Mouse (Mus musculus): ENCODE measurements around the gene Atg7. TPM values are rescaled to one million over a fixed set of nuclear protein-coding genes. Genes with fewer than 3 reads are reported as not detected.

The Atg7 gene
- total and polyA plus RNA-seq, 2 experiments from 2014 or later, result 16.6 to 17.5 TPM

DNA sequence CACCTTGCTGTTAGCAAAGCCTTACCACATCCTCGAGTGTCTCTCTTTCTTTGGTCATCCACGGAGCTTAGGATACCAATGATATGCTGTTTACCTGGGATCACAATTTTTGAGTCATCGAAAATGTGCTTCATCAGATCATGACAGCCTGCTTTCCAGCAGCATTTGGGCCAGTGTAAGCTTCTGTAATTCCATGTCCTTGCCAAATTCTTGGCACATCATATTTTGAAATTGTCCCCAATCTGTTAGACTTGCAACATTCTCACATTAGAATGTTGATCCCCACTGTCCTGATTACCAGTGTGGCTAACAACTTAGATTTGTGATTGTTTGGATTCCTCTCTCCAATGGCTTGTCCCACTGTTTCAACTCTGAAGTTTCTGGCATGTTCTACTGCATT lies 144.7 kb downstream of the Atg7 start:
- no peak for ATAC-seq
- Histone ChIP-seq H3K9me3 (ENCODE audit: low read length) (no peaks in the 10 kb centered on the region), H3K9ac (replicated peaks; ENCODE audit: low read length) (no peak overlapping the region), H3K4me3 (ENCODE audit: low read length) (no peak overlapping the region), H3K27me3 (ENCODE audit: insufficient read depth, low read length) (no peaks in the 10 kb centered on the region), H3K4me1 (ENCODE audit: insufficient read depth, low read length) (no peaks in the 10 kb centered on the region), H3K4me2 (ENCODE audit: low read depth, low read length) (no peak overlapping the region), H3K27ac (no peak overlapping the region), H3K36me3 (ENCODE audit: insufficient read depth, low read length) (no peaks in the 10 kb centered on the region)
- WGBS, result 94% methylated on average over 3 of the region's 3 CpGs
- TF ChIP-seq CTCF (IDR thresholded peaks at IDR 0.05; ENCODE audit: low read depth), result no peak
- no peak for DNase-seq (ENCODE audit: low spot score)

DNA sequence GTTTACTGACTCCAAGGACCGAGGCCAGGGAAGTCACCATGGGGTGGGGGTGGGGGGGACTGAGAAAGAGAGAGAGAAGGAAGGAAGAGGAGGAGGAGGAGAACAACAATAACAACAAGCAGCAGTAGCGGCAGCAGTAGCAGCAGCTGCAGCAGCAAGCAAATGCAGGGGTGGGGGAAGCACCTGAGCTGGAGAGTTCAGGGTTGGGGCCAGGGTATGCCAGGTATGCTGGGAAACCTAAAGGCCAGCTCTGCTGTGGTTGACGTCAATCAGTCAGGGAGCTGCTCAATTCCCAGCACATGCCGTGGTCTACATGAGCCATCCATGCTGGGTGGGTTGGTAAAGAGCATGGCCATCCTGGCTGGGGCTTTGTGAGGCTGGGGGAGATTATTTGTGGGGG lies 145.8 kb downstream of the Atg7 start:
- Histone ChIP-seq H3K4me1 (ENCODE audit: insufficient read depth, low read length) (no peaks in the 10 kb centered on the region), H3K9me3 (ENCODE audit: low read length) (no peaks in the 10 kb centered on the region), H3K27me3 (ENCODE audit: insufficient read depth, low read length) (no peaks in the 10 kb centered on the region), H3K36me3 (ENCODE audit: insufficient read depth, low read length) (no peaks in the 10 kb centered on the region), H3K27ac (no peak overlapping the region), H3K4me3 (ENCODE audit: low read length) (no peak overlapping the region), H3K4me2 (ENCODE audit: low read depth, low read length) (no peak overlapping the region), H3K9ac (replicated peaks; ENCODE audit: low read length) (no peak overlapping the region)
- 77% methylated on average over 4 of the region's 4 CpGs for WGBS
- TF ChIP-seq CTCF (IDR thresholded peaks at IDR 0.05; ENCODE audit: low read depth), result no peak
- no peak for DNase-seq (ENCODE audit: low spot score)
- no peak for ATAC-seq

- DNase-seq (ENCODE audit: low spot score), result no peak
- H3K4me3 ChIP-seq (ENCODE audit: low read length), result no peak overlapping the region
- no peak for TF ChIP-seq CTCF (IDR thresholded peaks at IDR 0.05; ENCODE audit: low read depth)
- no peak overlapping the region for H3K27ac ChIP-seq
- WGBS, result 83% methylated on average over 2 of the region's 2 CpGs
- ATAC-seq, result no peak
- H3K9me3 ChIP-seq (ENCODE audit: low read length), result no peaks in the 10 kb centered on the region
- no peak overlapping the region for H3K4me2 ChIP-seq (ENCODE audit: low read depth, low read length)
- no peaks in the 10 kb centered on the region for H3K36me3 ChIP-seq (ENCODE audit: insufficient read depth, low read length)
- no peaks in the 10 kb centered on the region for H3K27me3 ChIP-seq (ENCODE audit: insufficient read depth, low read length)
- H3K4me1 ChIP-seq (ENCODE audit: insufficient read depth, low read length), result no peaks in the 10 kb centered on the region
- H3K9ac ChIP-seq (replicated peaks; ENCODE audit: low read length), result no peak overlapping the region
These were observed 147.2 kb downstream of the Atg7 start for GRCm38 (mm10) chr6:114790084-114790483.

- no peak for TF ChIP-seq CTCF (IDR thresholded peaks at IDR 0.05; ENCODE audit: low read depth)
- DNase-seq (ENCODE audit: low spot score) (no peak), ATAC-seq (no peak)
- no peak overlapping the region for H3K9ac ChIP-seq (replicated peaks; ENCODE audit: low read length)
- no peak overlapping the region for H3K4me3 ChIP-seq (ENCODE audit: low read length)
- H3K4me1 ChIP-seq (ENCODE audit: insufficient read depth, low read length), result no peaks in the 10 kb centered on the region
- no peaks in the 10 kb centered on the region for H3K9me3 ChIP-seq (ENCODE audit: low read length)
- no peaks in the 10 kb centered on the region for H3K27me3 ChIP-seq (ENCODE audit: insufficient read depth, low read length)
- no peak overlapping the region for H3K4me2 ChIP-seq (ENCODE audit: low read depth, low read length)
- no peak overlapping the region for H3K27ac ChIP-seq
- H3K36me3 ChIP-seq (ENCODE audit: insufficient read depth, low read length), result no peaks in the 10 kb centered on the region
- WGBS, result 86% methylated on average over 7 of the region's 7 CpGs
These were observed 148.0 kb downstream of the Atg7 start for GRCm38 (mm10) chr6:114790902-114791301.

DNA sequence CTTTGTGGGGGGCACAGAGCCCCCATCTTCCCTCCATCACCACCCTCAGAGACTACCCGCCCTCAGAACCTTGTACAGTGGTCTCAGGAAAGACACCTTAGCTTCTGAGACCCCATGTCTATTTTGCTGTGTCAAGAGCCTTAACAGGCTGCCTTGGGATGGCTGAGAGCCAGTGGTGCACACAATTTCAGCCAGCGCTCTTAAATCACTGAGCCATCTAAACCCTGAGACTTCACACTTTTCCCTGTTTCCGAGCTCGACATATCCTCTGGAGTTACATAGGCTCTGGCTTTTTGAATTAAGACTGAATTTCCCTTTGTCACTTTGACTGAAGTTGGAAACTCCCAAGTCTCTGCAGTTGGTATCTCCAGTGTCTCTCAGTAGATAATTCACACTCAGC lies 148.9 kb downstream of the Atg7 start:
- H3K4me1 ChIP-seq (ENCODE audit: insufficient read depth, low read length), result no peaks in the 10 kb centered on the region
- no peak for TF ChIP-seq CTCF (IDR thresholded peaks at IDR 0.05; ENCODE audit: low read depth)
- no peak overlapping the region for H3K4me2 ChIP-seq (ENCODE audit: low read depth, low read length)
- WGBS, result 79% methylated on average over 4 of the region's 4 CpGs
- H3K4me3 ChIP-seq (ENCODE audit: low read length), result no peak overlapping the region
- ATAC-seq, result no peak
- H3K9ac ChIP-seq (replicated peaks; ENCODE audit: low read length), result no peak overlapping the region
- H3K36me3 ChIP-seq (ENCODE audit: insufficient read depth, low read length), result no peaks in the 10 kb centered on the region
- no peak overlapping the region for H3K27ac ChIP-seq
- DNase-seq (ENCODE audit: low spot score), result no peak
- no peaks in the 10 kb centered on the region for H3K9me3 ChIP-seq (ENCODE audit: low read length)
- no peaks in the 10 kb centered on the region for H3K27me3 ChIP-seq (ENCODE audit: insufficient read depth, low read length)

- no peak for ATAC-seq
These were observed 151.8 kb downstream of the Atg7 start for GRCm38 (mm10) chr6:114794706-114795105.

GRCm38 (mm10) chr6:114795706-114796325 lies 152.9 kb downstream of the Atg7 start:
- no peak for ATAC-seq
- Histone ChIP-seq H3K4me2 (ENCODE audit: low read depth, low read length) (no peak overlapping the region), H3K27ac (no peak overlapping the region), H3K9me3 (ENCODE audit: low read length) (no peaks in the 10 kb centered on the region), H3K4me3 (ENCODE audit: low read length) (no peak overlapping the region), H3K9ac (replicated peaks; ENCODE audit: low read length) (no peak overlapping the region), H3K27me3 (ENCODE audit: insufficient read depth, low read length) (no peaks in the 10 kb centered on the region), H3K4me1 (ENCODE audit: insufficient read depth, low read length) (peaks cover 8% of the 10 kb centered on the region; the same call in 1 of the 2 replicates), H3K36me3 (ENCODE audit: insufficient read depth, low read length) (no peaks in the 10 kb centered on the region)
- WGBS, result 84% methylated on average over 7 of the region's 7 CpGs
- no peak for TF ChIP-seq CTCF (IDR thresholded peaks at IDR 0.05; ENCODE audit: low read depth)
- no peak for DNase-seq (ENCODE audit: low spot score)

More at GRCm38 (mm10) chr6:114794706-114795105, 151.8 kb downstream of the Atg7 start:
- Histone ChIP-seq H3K4me2 (ENCODE audit: low read depth, low read length) (no peak overlapping the region), H3K4me3 (ENCODE audit: low read length) (no peak overlapping the region), H3K4me1 (ENCODE audit: insufficient read depth, low read length) (0 out of 2 replicates have a peak, but pooled peaks cover 4% of the 10 kb centered on the region), H3K27me3 (ENCODE audit: insufficient read depth, low read length) (no peaks in the 10 kb centered on the region), H3K9me3 (ENCODE audit: low read length) (no peaks in the 10 kb centered on the region), H3K27ac (no peak overlapping the region), H3K9ac (replicated peaks; ENCODE audit: low read length) (no peak overlapping the region), H3K36me3 (ENCODE audit: insufficient read depth, low read length) (no peaks in the 10 kb centered on the region)
- no peak for DNase-seq (ENCODE audit: low spot score)
- 92% methylated on average over 9 of the region's 9 CpGs for WGBS
- no peak for TF ChIP-seq CTCF (IDR thresholded peaks at IDR 0.05; ENCODE audit: low read depth)

Data from hindbrain, postnatal 0 days (tissue).